Mouse (Mus musculus): ENCODE measurements around the gene Fuz. TPM values are rescaled to one million over a fixed set of nuclear protein-coding genes. Genes with fewer than 3 reads are reported as not detected.

Fuz gene
- polyA plus RNA-seq, 1 experiment: 9.8 TPM

DNA sequence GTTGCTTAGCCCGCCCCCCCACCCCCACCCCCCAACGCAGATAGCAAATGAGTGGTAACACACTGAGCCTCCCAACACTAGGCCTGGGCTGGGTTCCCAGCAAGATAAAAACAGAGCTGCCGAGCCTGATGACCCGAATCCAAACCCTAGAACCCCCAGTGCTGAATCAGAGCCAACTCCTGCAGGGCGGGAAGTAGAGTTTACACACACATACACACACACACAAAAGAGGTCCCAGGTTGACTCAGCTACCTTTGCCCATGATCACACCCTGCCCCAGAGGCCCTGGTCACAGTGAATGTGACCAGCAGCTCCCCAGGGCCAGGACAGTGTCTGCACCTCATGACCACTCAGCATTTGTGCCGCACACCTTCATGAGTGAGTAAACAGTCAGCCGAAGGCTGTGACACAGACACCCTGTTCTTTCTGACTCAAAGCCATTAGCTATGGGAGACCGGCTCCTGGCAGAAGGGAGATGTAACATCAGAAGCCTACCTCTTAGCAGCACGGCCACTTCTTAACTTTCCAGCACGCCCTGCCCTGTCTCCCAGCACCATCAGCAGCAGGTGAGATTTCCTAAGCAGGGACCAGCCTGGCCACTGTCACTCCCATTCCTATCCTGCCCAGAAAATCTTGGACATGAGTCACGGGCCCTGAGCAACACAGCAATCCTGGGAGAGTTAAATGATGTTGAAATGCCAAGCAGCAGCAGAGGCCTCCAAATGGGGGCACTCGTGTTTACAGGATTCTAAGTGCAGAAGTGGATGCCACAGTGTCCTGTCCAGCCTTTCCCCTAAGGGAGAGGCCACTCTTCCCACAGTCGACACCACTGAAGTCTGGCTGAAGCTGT is 7.4 kb upstream of the Fuz start:
- Histone ChIP-seq H3K79me3 (ENCODE audit: low read depth) (peaks cover 31% of the 10 kb centered on the region), H3K79me2 (ENCODE audit: control insufficient read depth, insufficient read depth) (peaks cover 61% of the 10 kb centered on the region), H3K27me3 (ENCODE audit: control insufficient read depth, insufficient read depth, insufficient read length) (no peaks in the 10 kb centered on the region), H3ac (ENCODE audit: control insufficient read depth, insufficient read length, low read depth) (no peak overlapping the region), H3K36me3 (ENCODE audit: control insufficient read depth, insufficient read depth) (peaks cover 22% of the 10 kb centered on the region), H3K4me3 (ENCODE audit: insufficient read depth, poor library complexity, severe bottlenecking) (no peak overlapping the region)
- TF ChIP-seq CTCF (IDR thresholded peaks at IDR 0.05; ENCODE audit: control insufficient read depth, insufficient read depth, insufficient read length): no peak
- TF ChIP-seq MAX (IDR thresholded peaks at IDR 0.05): no peak
- no peak for TF ChIP-seq MYOD1 (IDR thresholded peaks at IDR 0.05; ENCODE audit: control insufficient read depth, insufficient read length, low read depth)
- no peak for TF ChIP-seq MYOG (IDR thresholded peaks at IDR 0.05; ENCODE audit: control insufficient read depth, extremely low read depth, insufficient read length)
- no peak for TF ChIP-seq FOSL1 (IDR thresholded peaks at IDR 0.05; ENCODE audit: insufficient read depth, low read length, poor library complexity, severe bottlenecking)
- no peak for TF ChIP-seq CEBPB (IDR thresholded peaks at IDR 0.05; ENCODE audit: low read depth)
- TF ChIP-seq USF1 (IDR thresholded peaks at IDR 0.05; ENCODE audit: low read depth): no peak

DNA sequence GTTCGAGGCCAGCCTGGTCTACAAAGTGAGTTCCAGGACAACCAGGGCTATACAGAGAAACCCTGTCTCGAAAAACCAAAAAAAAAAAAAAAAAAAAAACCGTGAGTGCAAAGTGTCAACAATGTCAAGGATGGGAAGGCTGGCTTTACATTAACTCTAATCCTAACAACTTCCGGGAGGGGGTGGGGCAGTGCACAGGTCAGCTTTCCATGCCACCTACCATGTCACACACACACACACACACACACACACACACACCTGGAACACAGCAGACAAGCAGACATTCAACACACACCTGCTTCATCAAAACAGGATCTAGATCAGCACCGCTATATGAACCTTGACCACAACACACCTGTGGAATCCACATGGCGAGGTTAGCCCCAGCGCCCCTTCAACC is 5.7 kb upstream of the Fuz start:
- Histone ChIP-seq H3ac (ENCODE audit: control insufficient read depth, insufficient read length, low read depth) (no peak overlapping the region), H3K27me3 (ENCODE audit: control insufficient read depth, insufficient read depth, insufficient read length) (no peaks in the 10 kb centered on the region), H3K4me3 (ENCODE audit: insufficient read depth, poor library complexity, severe bottlenecking) (no peak overlapping the region), H3K36me3 (ENCODE audit: control insufficient read depth, insufficient read depth) (peaks cover 21% of the 10 kb centered on the region), H3K79me2 (ENCODE audit: control insufficient read depth, insufficient read depth) (peaks cover 61% of the 10 kb centered on the region), H3K79me3 (ENCODE audit: low read depth) (peaks cover 31% of the 10 kb centered on the region)
- TF ChIP-seq MYOD1 (IDR thresholded peaks at IDR 0.05; ENCODE audit: control insufficient read depth, insufficient read length, low read depth) (no peak), MYOG (IDR thresholded peaks at IDR 0.05; ENCODE audit: control insufficient read depth, extremely low read depth, insufficient read length) (no peak)

DNA sequence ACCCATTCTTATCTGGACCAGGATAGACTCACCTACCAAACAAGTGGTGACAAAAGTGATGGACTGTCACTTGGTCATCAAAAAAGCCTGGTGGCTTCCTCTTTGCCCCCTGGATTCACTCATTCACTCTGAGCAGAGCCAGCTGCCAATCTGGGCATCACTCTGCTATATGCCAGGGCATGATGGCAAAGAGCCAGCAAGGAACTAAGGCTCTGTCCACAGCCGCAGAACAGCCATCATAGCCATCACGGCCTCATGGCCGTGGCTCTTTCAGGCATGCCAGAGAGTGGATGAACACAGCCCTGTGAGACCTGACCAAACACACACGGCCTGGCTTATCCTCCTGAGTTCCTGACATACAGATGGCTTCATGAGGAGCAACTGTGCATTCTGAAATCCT is 5.1 kb upstream of the Fuz start:
- Histone ChIP-seq H3K36me3 (ENCODE audit: control insufficient read depth, insufficient read depth) (peaks cover 18% of the 10 kb centered on the region), H3K27me3 (ENCODE audit: control insufficient read depth, insufficient read depth, insufficient read length) (no peaks in the 10 kb centered on the region), H3K4me3 (ENCODE audit: insufficient read depth, poor library complexity, severe bottlenecking) (no peak overlapping the region), H3ac (ENCODE audit: control insufficient read depth, insufficient read length, low read depth) (peak overlapping the region; percentile 37), H3K79me3 (ENCODE audit: low read depth) (peaks cover 31% of the 10 kb centered on the region), H3K79me2 (ENCODE audit: control insufficient read depth, insufficient read depth) (peaks cover 61% of the 10 kb centered on the region)
- TF ChIP-seq MYOG (IDR thresholded peaks at IDR 0.05; ENCODE audit: control insufficient read depth, extremely low read depth, insufficient read length) (no peak), CEBPB (IDR thresholded peaks at IDR 0.05; ENCODE audit: low read depth) (no peak), USF1 (IDR thresholded peaks at IDR 0.05; ENCODE audit: low read depth) (no peak), CTCF (IDR thresholded peaks at IDR 0.05; ENCODE audit: control insufficient read depth, insufficient read depth, insufficient read length) (no peak), MYOD1 (IDR thresholded peaks at IDR 0.05; ENCODE audit: control insufficient read depth, insufficient read length, low read depth) (no peak), MAX (IDR thresholded peaks at IDR 0.05) (no peak), FOSL1 (IDR thresholded peaks at IDR 0.05; ENCODE audit: insufficient read depth, low read length, poor library complexity, severe bottlenecking) (no peak)

DNA sequence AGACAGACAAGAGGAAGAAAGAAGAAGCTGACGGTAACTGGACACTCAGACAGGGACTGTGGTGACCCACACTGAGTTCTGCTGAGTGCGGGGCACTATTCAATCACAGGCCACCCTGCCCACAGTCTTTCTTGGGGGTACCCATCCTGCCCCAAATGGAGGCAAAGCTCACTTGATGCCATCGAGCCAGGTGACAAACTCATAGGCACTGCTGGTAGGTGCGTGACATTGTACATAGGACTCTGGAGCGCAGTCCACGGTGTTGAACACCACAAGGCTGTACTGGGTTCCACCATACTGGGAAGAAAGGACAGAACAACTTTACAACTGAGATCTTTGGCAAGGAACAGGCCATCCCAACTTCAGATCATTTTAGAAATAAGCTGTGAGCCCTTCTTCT is 4.3 kb upstream of the Fuz start:
- Histone ChIP-seq H3ac (ENCODE audit: control insufficient read depth, insufficient read length, low read depth) (peak overlapping the region; percentile 98), H3K79me3 (ENCODE audit: low read depth) (peaks cover 31% of the 10 kb centered on the region), H3K4me3 (ENCODE audit: insufficient read depth, poor library complexity, severe bottlenecking) (peak overlapping the region; percentile 78), H3K36me3 (ENCODE audit: control insufficient read depth, insufficient read depth) (peaks cover 17% of the 10 kb centered on the region), H3K27me3 (ENCODE audit: control insufficient read depth, insufficient read depth, insufficient read length) (no peaks in the 10 kb centered on the region), H3K79me2 (ENCODE audit: control insufficient read depth, insufficient read depth) (peaks cover 56% of the 10 kb centered on the region)
- TF ChIP-seq MYOG (IDR thresholded peaks at IDR 0.05; ENCODE audit: control insufficient read depth, extremely low read depth, insufficient read length) (no peak), MYOD1 (IDR thresholded peaks at IDR 0.05; ENCODE audit: control insufficient read depth, insufficient read length, low read depth) (no peak), CEBPB (IDR thresholded peaks at IDR 0.05; ENCODE audit: low read depth) (no peak), FOSL1 (IDR thresholded peaks at IDR 0.05; ENCODE audit: insufficient read depth, low read length, poor library complexity, severe bottlenecking) (no peak), MAX (IDR thresholded peaks at IDR 0.05) (no peak), USF1 (IDR thresholded peaks at IDR 0.05; ENCODE audit: low read depth) (no peak), CTCF (IDR thresholded peaks at IDR 0.05; ENCODE audit: control insufficient read depth, insufficient read depth, insufficient read length) (no peak)

DNA sequence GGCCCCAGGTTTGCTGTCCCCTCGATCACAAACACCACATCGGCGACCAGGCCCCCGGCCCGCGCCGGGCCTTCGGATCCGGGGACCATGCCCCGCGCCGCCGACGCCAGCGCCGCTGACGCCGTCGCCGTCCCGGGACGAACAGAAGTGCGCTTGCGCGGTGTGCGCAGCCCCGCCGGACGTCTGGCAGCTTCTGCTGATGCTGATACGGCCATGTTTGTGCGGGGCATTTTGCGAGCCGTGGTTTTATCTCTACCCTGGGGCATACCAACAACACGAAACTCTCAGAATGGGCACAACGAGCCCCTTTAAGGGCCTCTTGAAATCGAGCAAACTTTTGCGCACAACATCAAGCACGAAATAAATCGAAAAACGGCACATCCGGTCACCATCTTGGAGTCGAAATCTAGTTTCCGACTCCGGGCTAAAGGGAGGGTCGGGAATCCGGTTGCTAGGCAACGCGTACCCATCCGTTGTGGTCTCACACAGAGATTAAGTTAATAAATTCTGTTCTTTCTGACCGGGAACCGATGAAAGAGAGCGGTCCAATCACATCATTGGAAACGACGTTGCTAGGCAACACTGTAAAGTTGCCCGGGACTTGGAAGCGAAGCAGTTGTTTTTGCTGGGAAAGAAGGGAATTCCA is 3.5 kb upstream of the Fuz start, which contains the start of gene Med25:
Gene Med25, minus strand, starts transcription at position 437 of the 646 bp plus-strand sequence.
- Histone ChIP-seq H3ac (ENCODE audit: control insufficient read depth, insufficient read length, low read depth) (peak within 1 kb of the TSS; percentile 98), H3K79me2 (ENCODE audit: control insufficient read depth, insufficient read depth) (peaks cover 48% of the 10 kb centered on the region)
- TF ChIP-seq CEBPB (IDR thresholded peaks at IDR 0.05; ENCODE audit: low read depth): no peak
- TF ChIP-seq CTCF (IDR thresholded peaks at IDR 0.05; ENCODE audit: control insufficient read depth, insufficient read depth, insufficient read length): no peak
- TF ChIP-seq FOSL1 (IDR thresholded peaks at IDR 0.05; ENCODE audit: insufficient read depth, low read length, poor library complexity, severe bottlenecking): no peak
- no peak for TF ChIP-seq MYOD1 (IDR thresholded peaks at IDR 0.05; ENCODE audit: control insufficient read depth, insufficient read length, low read depth)
- no peak for TF ChIP-seq USF1 (IDR thresholded peaks at IDR 0.05; ENCODE audit: low read depth)
- TF ChIP-seq MAX (IDR thresholded peaks at IDR 0.05): no peak

More for the DNA sequence above, 3.5 kb upstream of the Fuz start, which contains the start of gene Med25:
- Histone ChIP-seq H3K79me3 (ENCODE audit: low read depth) (peaks cover 31% of the 10 kb centered on the region), H3K27me3 (ENCODE audit: control insufficient read depth, insufficient read depth, insufficient read length) (no peaks in the 10 kb centered on the region), H3K4me3 (ENCODE audit: insufficient read depth, poor library complexity, severe bottlenecking) (peak within 1 kb of the TSS; percentile 78), H3K36me3 (ENCODE audit: control insufficient read depth, insufficient read depth) (peaks cover 14% of the 10 kb centered on the region)

Measured in C2C12 (cell line).